ENCODE assay signal across 15 mouse cellular contexts in genomic region chr1:12008789-12009550, GRCm38 (mm10).
A peak's percentile ranks its signal among the peaks of the same experiment; 100 is the strongest.
DNase-seq lines count a peak whose midpoint lies in the region; ATAC-seq and TF ChIP-seq lines count a peak whose summit lies in the region.
"Had no signal": no experiment of that assay in that cellular context is flagged by ENCODE, and none has a peak within 500 bp of the region (broad histone marks: within the 10 kb centered on the region; RNA-seq: fewer than 3 reads in every experiment).

No protein-coding gene starts in this region.

- ATAC-seq in embryonic facial prominence, embryonic 14.5 days (ENCODE audit: low read depth), result no peak
- peak; percentile 61; the same call in 1 of the 2 replicates for ATAC-seq in kidney, postnatal 0 days (replicated peaks; ENCODE audit: low FRiP score, low read depth)
- peak; percentile 81 for ATAC-seq in lung, embryonic 16.5 days (ENCODE audit: low read depth)
- ATAC-seq in stomach, embryonic 15.5 days (ENCODE audit: insufficient read depth, low FRiP score, low read depth), result peak; percentile 53; the same call in 1 of the 2 replicates
- no peak for ATAC-seq in forebrain, embryonic 13.5 days
- ATAC-seq: forebrain, embryonic 16.5 days had no signal

- no peaks in the 10 kb centered on the region for H3K36me3 ChIP-seq in embryonic facial prominence, embryonic 14.5 days (ENCODE audit: control insufficient read depth, insufficient read depth, low read length)
- no peaks in the 10 kb centered on the region for H3K36me3 ChIP-seq in embryonic facial prominence, embryonic 10.5 days (replicated peaks)
- no peaks in the 10 kb centered on the region for H3K36me3 ChIP-seq in kidney, postnatal 0 days (ENCODE audit: insufficient read depth, low read length)
- H3K36me3 ChIP-seq in lung, embryonic 16.5 days (ENCODE audit: control insufficient read depth, insufficient read depth, low read length), result no peaks in the 10 kb centered on the region
- no peaks in the 10 kb centered on the region for H3K36me3 ChIP-seq in stomach, embryonic 15.5 days
- H3K36me3 ChIP-seq in forebrain, embryonic 13.5 days (ENCODE audit: poor library complexity, severe bottlenecking), result no peaks in the 10 kb centered on the region
- H3K36me3 ChIP-seq: limb, embryonic 13.5 days; liver, embryonic 13.5 days; midbrain, embryonic 12.5 days; neural tube, embryonic 12.5 days had no signal

- no peak overlapping the region for H3K4me3 ChIP-seq in embryonic facial prominence, embryonic 14.5 days (ENCODE audit: low read depth, low read length)
- no peak overlapping the region for H3K4me3 ChIP-seq in embryonic facial prominence, embryonic 10.5 days
- no peak overlapping the region for H3K4me3 ChIP-seq in kidney, postnatal 0 days (replicated peaks; ENCODE audit: low read depth, low read length)
- H3K4me3 ChIP-seq in lung, embryonic 16.5 days (ENCODE audit: low read length), result no peak overlapping the region
- no peak overlapping the region for H3K4me3 ChIP-seq in lung, adult 2 months (replicated peaks; ENCODE audit: extremely low read depth, low read depth, low read length)
- H3K4me3 ChIP-seq in stomach, embryonic 15.5 days (replicated peaks), result no peak overlapping the region
- H3K4me3 ChIP-seq in forebrain, embryonic 13.5 days, result no peak overlapping the region
- H3K4me3 ChIP-seq: limb, embryonic 13.5 days; liver, embryonic 13.5 days; midbrain, embryonic 12.5 days; neural tube, embryonic 12.5 days had no signal

- TF ChIP-seq CTCF in kidney, postnatal 0 days (IDR thresholded peaks at IDR 0.05; ENCODE audit: low read depth), result no peak
- no peak for TF ChIP-seq CTCF in lung, adult 2 months (IDR thresholded peaks at IDR 0.05; ENCODE audit: insufficient read depth, low read length)

- WGBS in embryonic facial prominence, embryonic 14.5 days, result 29% methylated on average over 2 of the region's 2 CpGs
- 48% methylated on average over 2 of the region's 2 CpGs for WGBS in embryonic facial prominence, embryonic 10.5 days
- WGBS in kidney, postnatal 0 days, result 13% methylated on average over 2 of the region's 2 CpGs
- WGBS in lung, embryonic 16.5 days, result 21% methylated on average over 2 of the region's 2 CpGs
- 41% methylated on average over 2 of the region's 2 CpGs for WGBS in lung, adult 2 months
- 17% methylated on average over 2 of the region's 2 CpGs for WGBS in stomach, embryonic 15.5 days
- 50% methylated on average over 2 of the region's 2 CpGs for WGBS in forebrain, embryonic 13.5 days

- no peaks in the 10 kb centered on the region for H3K9me3 ChIP-seq in embryonic facial prominence, embryonic 14.5 days (ENCODE audit: control insufficient read depth, low read length)
- no peaks in the 10 kb centered on the region for H3K9me3 ChIP-seq in embryonic facial prominence, embryonic 10.5 days
- no peaks in the 10 kb centered on the region for H3K9me3 ChIP-seq in kidney, postnatal 0 days (replicated peaks; ENCODE audit: low read length)
- H3K9me3 ChIP-seq in lung, embryonic 16.5 days (ENCODE audit: control insufficient read depth, low read length), result no peaks in the 10 kb centered on the region
- H3K9me3 ChIP-seq in stomach, embryonic 15.5 days, result no peaks in the 10 kb centered on the region
- no peaks in the 10 kb centered on the region for H3K9me3 ChIP-seq in forebrain, embryonic 13.5 days (replicated peaks)
- H3K9me3 ChIP-seq: limb, embryonic 13.5 days; liver, embryonic 13.5 days; midbrain, embryonic 12.5 days; neural tube, embryonic 12.5 days had no signal

- H3K27ac ChIP-seq in embryonic facial prominence, embryonic 14.5 days (replicated peaks; ENCODE audit: low read depth, low read length), result no peak overlapping the region; the same call in 1 of the 2 replicates
- no peak overlapping the region for H3K27ac ChIP-seq in embryonic facial prominence, embryonic 10.5 days (replicated peaks)
- H3K27ac ChIP-seq in kidney, postnatal 0 days, result no peak overlapping the region
- no peak overlapping the region for H3K27ac ChIP-seq in lung, embryonic 16.5 days (ENCODE audit: low read length)
- H3K27ac ChIP-seq in stomach, embryonic 15.5 days, result peak overlapping the region; percentile 74
- no peak overlapping the region for H3K27ac ChIP-seq in forebrain, embryonic 13.5 days
- H3K27ac ChIP-seq: limb, embryonic 13.5 days; liver, embryonic 13.5 days; midbrain, embryonic 12.5 days; neural tube, embryonic 12.5 days had no signal

- H3K4me2 ChIP-seq in embryonic facial prominence, embryonic 14.5 days (ENCODE audit: low read depth, low read length), result no peak overlapping the region
- H3K4me2 ChIP-seq in kidney, postnatal 0 days (ENCODE audit: low read length), result no peak overlapping the region
- no peak overlapping the region for H3K4me2 ChIP-seq in lung, embryonic 16.5 days (ENCODE audit: low read depth, low read length)
- H3K4me2 ChIP-seq in stomach, embryonic 15.5 days, result no peak overlapping the region
- no peak overlapping the region for H3K4me2 ChIP-seq in forebrain, embryonic 13.5 days
- H3K4me2 ChIP-seq: limb, embryonic 13.5 days; liver, embryonic 13.5 days; midbrain, embryonic 12.5 days; neural tube, embryonic 12.5 days had no signal

- H3K4me1 ChIP-seq in embryonic facial prominence, embryonic 14.5 days (ENCODE audit: control insufficient read depth, insufficient read depth, low read length), result no peaks in the 10 kb centered on the region
- H3K4me1 ChIP-seq in embryonic facial prominence, embryonic 10.5 days, result no peaks in the 10 kb centered on the region
- no peaks in the 10 kb centered on the region for H3K4me1 ChIP-seq in kidney, postnatal 0 days (replicated peaks; ENCODE audit: insufficient read depth, low read length)
- H3K4me1 ChIP-seq in lung, embryonic 16.5 days (replicated peaks; ENCODE audit: control insufficient read depth, insufficient read depth, low read length), result no peaks in the 10 kb centered on the region
- no peaks in the 10 kb centered on the region for H3K4me1 ChIP-seq in lung, adult 2 months (ENCODE audit: control insufficient read depth, insufficient read depth, low read length)
- no peaks in the 10 kb centered on the region for H3K4me1 ChIP-seq in stomach, embryonic 15.5 days
- H3K4me1 ChIP-seq in forebrain, embryonic 13.5 days, result no peaks in the 10 kb centered on the region
- H3K4me1 ChIP-seq: limb, embryonic 13.5 days; liver, embryonic 13.5 days; midbrain, embryonic 12.5 days; neural tube, embryonic 12.5 days had no signal

- DNase-seq in embryonic facial prominence, embryonic 14.5 days (ENCODE audit: low spot score), result peak; percentile 66
- DNase-seq in embryonic facial prominence, embryonic 10.5 days (ENCODE audit: low spot score), result no peak
- peak; percentile 90 for DNase-seq in kidney, postnatal 0 days (ENCODE audit: low spot score)
- DNase-seq in kidney, adult 8-10 months, result no peak
- DNase-seq in lung, adult 2 months, result no peak
- DNase-seq: adrenal gland, adult 2 months; cerebellum, adult 9-10 months; liver, embryonic 13.5 days had no signal

- no peaks in the 10 kb centered on the region for H3K27me3 ChIP-seq in embryonic facial prominence, embryonic 14.5 days (replicated peaks; ENCODE audit: control insufficient read depth, insufficient read depth, low read length)
- H3K27me3 ChIP-seq in embryonic facial prominence, embryonic 10.5 days (replicated peaks; ENCODE audit: low read depth, poor library complexity, severe bottlenecking), result no peaks in the 10 kb centered on the region
- H3K27me3 ChIP-seq in kidney, postnatal 0 days (ENCODE audit: insufficient read depth, low read length), result no peaks in the 10 kb centered on the region
- no peaks in the 10 kb centered on the region for H3K27me3 ChIP-seq in lung, embryonic 16.5 days (ENCODE audit: control insufficient read depth, insufficient read depth, low read depth, low read length)
- H3K27me3 ChIP-seq in stomach, embryonic 15.5 days (replicated peaks), result no peaks in the 10 kb centered on the region
- H3K27me3 ChIP-seq in forebrain, embryonic 13.5 days, result no peaks in the 10 kb centered on the region
- H3K27me3 ChIP-seq: limb, embryonic 13.5 days; liver, embryonic 13.5 days; midbrain, embryonic 12.5 days; neural tube, embryonic 12.5 days had no signal

- no peak for TF ChIP-seq POLR2A in lung, adult 2 months (IDR thresholded peaks at IDR 0.05; ENCODE audit: borderline replicate concordance, extremely low read depth, low read depth, low read length)

- H3K9ac ChIP-seq in embryonic facial prominence, embryonic 14.5 days (ENCODE audit: low read depth, low read length), result no peak overlapping the region
- no peak overlapping the region for H3K9ac ChIP-seq in kidney, postnatal 0 days (ENCODE audit: low read depth, low read length)
- H3K9ac ChIP-seq in lung, embryonic 16.5 days (ENCODE audit: low read length), result no peak overlapping the region
- no peak overlapping the region for H3K9ac ChIP-seq in stomach, embryonic 15.5 days
- H3K9ac ChIP-seq in forebrain, embryonic 13.5 days, result no peak overlapping the region
- H3K9ac ChIP-seq: limb, embryonic 13.5 days; liver, embryonic 13.5 days; midbrain, embryonic 12.5 days; neural tube, embryonic 12.5 days had no signal

Comparison
In these comparisons a context has a peak if more than half of its experiments do, and no peak if none do; other contexts are left out.
1. DNase-seq: peak in embryonic facial prominence, embryonic 14.5 days (single experiment) and kidney, postnatal 0 days (single experiment); none in embryonic facial prominence, embryonic 10.5 days (single experiment), kidney, adult 8-10 months (0 of 2) and lung, adult 2 months (single experiment).
2. ATAC-seq: peak in kidney, postnatal 0 days (single experiment), lung, embryonic 16.5 days (single experiment) and stomach, embryonic 15.5 days (single experiment); none in embryonic facial prominence, embryonic 14.5 days (single experiment) and forebrain, embryonic 13.5 days (single experiment).